Mouse (Mus musculus) liver, adult 2 months (tissue): ENCODE measurements around the gene Rpl39l.

ENCODE experiments used
- CTCF ChIP-seq: fragments of 200-500 bp; IDR thresholded peaks from 2 replicates; pipeline ENCODE4 v1.5.1; 2011; ENCODE audit warnings: low read depth, low read length, control low read depth
- POLR2A ChIP-seq: fragments of 200-500 bp; IDR thresholded peaks from 2 replicates; pipeline ENCODE4 v1.6.1; 2011; ENCODE audit warnings: low read length, control low read depth; ENCODE audit not compliant: insufficient read depth; ENCODE audit errors: extremely low read depth

GRCm38 (mm10) chr16:10170005-10170404 lies at the start of gene Rpl39l:
- TF ChIP-seq CTCF (no peak), POLR2A (no peak)
